Mouse (Mus musculus): ENCODE data around the gene Glo1.

The Glo1 gene

GRCm38 (mm10) chr17:30536651-30537050, 90.0 kb downstream of the Glo1 start:
- CTCF ChIA-PET: no interaction called here
